Mouse (Mus musculus) left cerebral cortex, adult 11 months (tissue): ENCODE data around the gene Fam129b.

Source experiments
- DNase-seq: peaks from one replicate; pipeline ENCODE4 v3.0.0; 2022; ENCODE audit warnings: low spot score

The Fam129b gene

GRCm38 (mm10) chr2:32923551-32924250, 47.8 kb downstream of the Fam129b start:
- DNase-seq: no peak

DNA sequence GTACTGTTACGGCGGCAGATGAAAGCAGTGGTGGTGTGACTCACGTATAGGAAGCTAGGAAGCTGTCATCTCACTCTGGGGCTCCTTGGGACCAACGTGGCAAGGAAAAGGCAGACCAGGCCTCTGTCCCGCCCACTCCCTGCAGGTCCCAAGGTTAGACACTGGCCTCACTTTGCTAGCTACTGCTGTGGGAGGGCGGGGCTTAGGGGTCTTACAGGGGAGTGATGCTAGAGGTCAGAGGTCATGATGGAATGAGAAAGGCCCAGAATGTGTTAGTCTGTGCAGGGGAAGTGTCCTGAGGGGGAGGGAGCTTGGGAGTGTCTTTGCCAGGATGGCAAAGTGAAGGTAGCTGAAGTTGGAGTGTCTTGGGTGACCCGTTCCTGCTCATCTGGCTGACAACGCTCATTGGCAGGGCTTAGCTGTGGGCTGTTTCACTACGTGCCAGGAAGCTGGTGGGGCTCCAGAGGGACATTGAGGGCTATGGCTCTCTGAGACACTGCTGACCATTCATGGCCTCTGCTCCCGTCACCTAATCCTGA, 48.5 kb downstream of the Fam129b start:
- DNase-seq: no peak

DNA sequence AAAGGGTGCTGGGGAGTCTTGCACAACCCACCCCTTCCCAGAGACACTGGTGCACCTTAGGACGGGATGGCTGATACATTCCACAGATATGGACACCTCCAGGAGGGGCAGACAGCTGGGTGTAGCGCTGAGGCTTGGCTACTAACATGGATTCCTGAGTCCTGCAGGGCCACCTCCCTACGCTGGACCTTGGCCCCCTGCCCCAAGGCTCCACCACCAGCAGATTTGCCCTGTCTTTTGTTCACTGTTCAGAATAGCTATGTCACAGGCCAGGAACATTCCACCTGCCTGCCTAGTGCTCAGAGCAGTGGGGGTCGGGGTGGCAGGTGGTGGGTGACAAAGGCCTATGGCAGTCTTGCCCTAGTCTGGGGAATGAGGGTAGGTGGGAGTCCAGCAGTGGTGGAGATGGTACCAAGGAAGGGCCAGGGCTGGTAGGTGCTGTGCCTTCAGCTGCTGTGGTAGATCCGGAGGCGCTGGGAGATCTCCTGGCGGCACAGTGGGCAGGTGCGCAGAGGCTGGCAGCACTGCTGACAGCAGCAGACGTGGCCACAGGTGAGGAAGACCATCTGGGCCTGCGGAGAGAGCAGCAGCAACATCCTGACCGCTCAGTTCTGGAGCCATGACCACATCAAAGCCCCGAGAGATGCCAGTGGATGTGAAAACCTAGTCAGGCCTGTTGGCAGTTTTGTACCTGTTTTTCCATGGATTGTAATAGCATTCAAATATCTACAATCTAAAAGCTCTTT, 50.6 kb downstream of the Fam129b start:
- no peak for DNase-seq

DNA sequence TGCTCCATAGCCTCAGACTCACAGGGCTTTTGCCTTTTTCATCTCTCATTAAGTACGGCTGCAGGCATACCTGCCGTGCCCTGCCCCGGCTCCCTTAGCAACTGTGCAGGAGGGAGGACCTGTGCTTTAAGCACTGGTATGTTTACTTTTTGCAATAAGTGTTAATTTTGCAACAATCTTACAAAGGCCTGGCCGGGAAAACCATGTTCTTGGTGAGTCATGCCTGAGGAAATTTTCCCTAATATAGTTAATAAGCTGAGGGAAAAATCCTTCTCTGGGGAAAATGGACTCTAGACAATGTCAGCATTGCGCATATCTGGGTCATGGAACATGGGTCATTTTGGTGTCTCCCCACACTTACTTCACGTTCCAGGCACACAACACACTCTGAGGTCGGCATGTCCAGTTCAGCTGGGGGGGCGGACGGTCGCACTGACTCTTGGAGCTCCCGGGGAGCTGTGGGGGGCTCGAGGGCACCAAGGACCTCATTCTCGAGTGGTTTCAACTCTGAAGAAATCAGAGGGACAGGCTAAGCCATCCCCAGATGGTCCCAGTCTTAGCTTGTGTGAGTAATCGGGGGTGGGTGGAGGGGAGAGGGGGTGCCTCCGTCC, 51.8 kb downstream of the Fam129b start:
- DNase-seq: no peak

- peak; percentile 62 for DNase-seq
These were observed 52.5 kb downstream of the Fam129b start for GRCm38 (mm10) chr2:32928235-32928946.

- no peak for DNase-seq
These were observed 53.3 kb downstream of the Fam129b start for GRCm38 (mm10) chr2:32928947-32929829.

DNA sequence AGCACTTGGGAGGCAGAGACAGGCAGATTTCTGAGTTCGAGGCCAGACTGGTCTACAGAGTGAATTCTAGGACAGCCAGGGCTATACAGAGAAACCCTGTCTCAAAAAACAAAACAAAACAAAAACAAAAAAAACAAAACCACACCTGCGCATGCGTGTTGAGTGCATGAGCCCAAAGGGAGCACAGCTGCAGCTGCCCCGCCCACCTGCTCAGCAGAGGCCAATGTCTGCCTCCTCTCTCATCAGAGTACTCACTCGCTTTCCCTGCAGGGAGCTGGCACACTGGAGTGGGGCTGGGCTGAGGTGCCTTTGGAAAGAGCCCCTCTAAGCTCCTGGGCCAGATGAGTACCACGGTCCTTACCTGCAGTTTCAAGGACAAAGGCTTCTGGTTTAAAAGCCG, 55.8 kb downstream of the Fam129b start:
- DNase-seq: no peak

DNA sequence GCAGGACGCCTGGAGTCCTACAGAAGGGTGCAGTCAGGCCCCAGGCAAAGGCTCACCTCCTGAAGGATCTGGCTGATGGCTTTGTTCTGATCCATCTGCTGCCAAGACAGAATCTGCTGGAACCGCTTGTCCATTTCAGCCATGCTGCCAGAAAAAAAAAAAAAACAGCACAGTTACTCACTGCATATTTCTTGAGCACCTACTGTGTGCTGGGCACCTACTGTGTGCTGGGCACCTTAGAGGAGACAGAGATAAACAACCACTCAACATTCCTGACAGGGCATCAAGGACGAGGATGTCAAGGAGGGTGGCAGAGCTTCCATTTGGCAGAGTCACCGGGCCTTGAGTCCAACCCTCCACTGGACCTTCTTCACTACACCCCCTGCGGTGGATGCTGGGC, 62.8 kb downstream of the Fam129b start:
- DNase-seq: no peak

GRCm38 (mm10) chr2:32939418-32939817, 63.5 kb downstream of the Fam129b start:
- peak; percentile 54 for DNase-seq

GRCm38 (mm10) chr2:32940483-32940882, 64.6 kb downstream of the Fam129b start:
- no peak for DNase-seq

GRCm38 (mm10) chr2:32947454-32947853, 71.5 kb downstream of the Fam129b start:
- DNase-seq: no peak

- DNase-seq: no peak
These were observed 78.7 kb downstream of the Fam129b start for GRCm38 (mm10) chr2:32954581-32954980.

DNA sequence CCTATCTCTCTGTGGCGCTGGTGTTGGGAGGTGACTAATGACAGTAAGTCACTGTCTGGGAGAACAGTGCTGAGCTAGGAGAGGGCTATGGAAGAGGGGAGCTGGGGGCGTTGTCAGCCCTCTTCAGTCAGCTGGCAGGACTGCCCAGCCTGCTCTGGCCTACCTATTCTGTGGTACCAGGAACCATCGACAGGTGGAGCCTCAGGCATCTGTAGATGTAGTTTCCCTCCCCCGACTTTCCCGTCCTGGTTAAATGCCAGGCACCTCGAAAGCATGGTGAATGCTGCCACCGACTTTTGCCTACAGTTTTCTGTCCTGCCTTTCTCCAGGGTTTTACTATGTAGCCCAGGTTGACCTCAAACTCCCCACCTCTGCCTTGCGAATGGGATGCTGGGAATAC, 81.4 kb downstream of the Fam129b start:
- DNase-seq: no peak

- no peak for DNase-seq
These were observed 84.4 kb downstream of the Fam129b start for GRCm38 (mm10) chr2:32960273-32960672.

- peak; percentile 89 for DNase-seq
These were observed 85.5 kb downstream of the Fam129b start, which contains the start of the genes Rpl12 and Lrsam1 for GRCm38 (mm10) chr2:32961192-32961995. Rpl12 (plus strand) TSS chr2:32961559. Lrsam1 (minus strand) TSS chr2:32961614.

DNA sequence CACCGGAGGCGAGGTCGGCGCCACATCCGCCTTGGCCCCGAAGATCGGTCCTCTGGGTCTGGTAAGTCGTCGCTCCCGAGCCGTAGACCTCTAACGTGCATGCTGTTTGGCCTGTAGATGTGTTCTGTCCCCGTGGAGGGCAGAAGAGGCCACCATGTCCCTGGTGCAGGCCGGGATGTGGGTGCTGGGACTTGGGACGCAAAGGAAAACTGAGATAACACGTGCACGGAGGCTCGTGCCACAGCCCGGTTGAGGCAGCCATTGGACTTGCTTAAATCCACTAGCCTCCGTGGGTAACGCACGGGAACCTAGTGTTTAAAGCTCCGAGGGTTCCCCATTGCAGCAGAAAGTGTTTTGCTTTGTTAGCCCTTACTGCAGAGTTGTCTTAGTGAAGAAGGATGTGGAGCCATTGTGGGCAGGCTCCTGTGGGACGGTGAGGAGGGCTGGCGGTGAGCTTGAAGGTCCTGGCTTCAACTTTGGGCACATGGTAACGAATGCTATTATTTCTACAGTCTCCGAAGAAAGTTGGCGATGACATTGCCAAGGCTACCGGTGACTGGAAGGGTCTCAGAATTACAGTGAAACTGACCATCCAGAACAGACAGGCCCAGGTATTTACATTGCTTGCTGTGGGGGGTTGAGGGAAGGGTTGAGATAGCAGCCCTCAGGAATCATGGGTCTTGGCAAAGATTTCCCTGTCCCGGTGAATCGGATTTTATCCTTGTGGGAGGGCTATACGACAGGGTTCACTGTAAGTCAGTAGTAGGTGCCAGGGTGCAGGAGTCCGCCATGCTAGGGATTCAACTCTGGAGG, 86.4 kb downstream of the Fam129b start:
- DNase-seq: no peak

DNA sequence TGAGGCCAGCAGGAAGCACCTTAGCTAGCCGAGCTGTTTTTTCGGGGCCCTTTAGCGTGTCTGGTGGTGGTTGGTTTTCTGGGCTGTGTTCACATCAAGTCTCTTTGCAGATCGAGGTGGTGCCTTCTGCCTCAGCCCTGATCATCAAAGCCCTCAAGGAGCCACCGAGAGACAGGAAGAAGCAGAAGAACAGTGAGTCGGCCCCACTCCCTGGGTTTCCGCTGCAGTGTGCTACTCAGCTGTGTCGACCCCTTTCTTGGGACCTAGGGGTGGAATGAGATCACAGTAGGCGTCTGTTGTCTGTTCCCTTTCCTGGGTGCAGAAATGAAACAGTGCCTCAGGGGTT, 86.9 kb downstream of the Fam129b start:
- DNase-seq: no peak

DNA sequence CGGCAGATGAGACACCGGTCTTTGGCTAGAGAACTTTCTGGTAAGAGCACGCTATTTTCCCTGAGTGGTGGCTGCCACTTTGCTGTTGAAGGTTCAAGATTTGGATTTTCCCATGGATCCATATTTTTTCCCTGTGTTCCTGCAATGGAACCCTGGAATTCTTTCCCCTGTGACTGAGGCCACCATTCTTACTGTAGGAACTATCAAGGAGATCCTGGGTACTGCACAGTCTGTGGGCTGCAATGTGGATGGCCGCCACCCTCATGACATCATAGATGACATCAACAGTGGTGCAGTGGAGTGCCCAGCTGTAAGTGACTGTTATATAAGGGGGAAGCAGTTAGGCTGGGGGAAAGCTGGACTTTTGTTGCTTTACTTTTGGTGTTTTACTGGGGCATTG, 87.6 kb downstream of the Fam129b start:
- DNase-seq: no peak

DNA sequence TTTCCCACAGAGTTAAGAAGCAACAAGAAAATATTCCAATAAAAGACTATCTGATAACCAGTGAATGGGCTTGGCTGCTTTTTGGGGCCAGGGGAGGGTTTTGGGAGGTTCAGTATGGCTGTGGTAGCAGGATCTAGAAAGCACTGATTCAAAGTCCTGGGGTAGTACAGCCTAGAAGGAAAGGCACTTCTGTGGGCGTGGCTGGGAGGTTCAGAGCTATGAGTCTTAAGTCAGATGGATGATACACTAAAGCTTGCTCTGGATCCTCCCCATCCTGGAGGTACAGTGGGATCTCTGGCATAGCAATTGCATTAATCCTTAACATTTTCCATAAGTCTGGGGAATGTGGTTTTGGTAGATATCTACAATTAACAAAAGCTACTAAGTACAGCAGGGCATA, 88.1 kb downstream of the Fam129b start:
- DNase-seq: no peak
